Mouse (Mus musculus) brown adipose tissue, adult 24 weeks (tissue): ENCODE measurements around the gene Cant1. TPM values are rescaled to one million over a fixed set of nuclear protein-coding genes. Genes with fewer than 3 reads are reported as not detected.

Source experiments
- H3K27ac ChIP-seq: fragments of 200-500 bp; replicated peaks from 2 replicates; pipeline ENCODE4 v1.5.1; 2012; ENCODE audit warnings: low read depth, mild to moderate bottlenecking, low read length
- H3K4me1 ChIP-seq: fragments of 200-500 bp; 2 replicates; pipeline ENCODE4 v1.6.1; 2012; ENCODE audit warnings: low read length, mixed read lengths; ENCODE audit not compliant: control insufficient read depth, insufficient read depth, insufficient read length
- H3K4me3 ChIP-seq: fragments of 200-500 bp; 2 replicates; pipeline ENCODE4 v1.5.1; 2012; ENCODE audit warnings: low read depth, mild to moderate bottlenecking, low read length, moderate library complexity; ENCODE audit not compliant: insufficient read depth
- polyA plus RNA-seq: library from polyadenylated mRNA; stranded (reverse); fragments of >200 nt; gene quantifications from 2 replicates; pipeline ENCODE4 v1.2.4, GENCODE M21; 2012; ENCODE audit not compliant: missing spikeins, insufficient read depth, insufficient read length

Cant1 gene
- polyA plus RNA-seq: 11.4 and 12.1 TPM in 2 replicates

DNA sequence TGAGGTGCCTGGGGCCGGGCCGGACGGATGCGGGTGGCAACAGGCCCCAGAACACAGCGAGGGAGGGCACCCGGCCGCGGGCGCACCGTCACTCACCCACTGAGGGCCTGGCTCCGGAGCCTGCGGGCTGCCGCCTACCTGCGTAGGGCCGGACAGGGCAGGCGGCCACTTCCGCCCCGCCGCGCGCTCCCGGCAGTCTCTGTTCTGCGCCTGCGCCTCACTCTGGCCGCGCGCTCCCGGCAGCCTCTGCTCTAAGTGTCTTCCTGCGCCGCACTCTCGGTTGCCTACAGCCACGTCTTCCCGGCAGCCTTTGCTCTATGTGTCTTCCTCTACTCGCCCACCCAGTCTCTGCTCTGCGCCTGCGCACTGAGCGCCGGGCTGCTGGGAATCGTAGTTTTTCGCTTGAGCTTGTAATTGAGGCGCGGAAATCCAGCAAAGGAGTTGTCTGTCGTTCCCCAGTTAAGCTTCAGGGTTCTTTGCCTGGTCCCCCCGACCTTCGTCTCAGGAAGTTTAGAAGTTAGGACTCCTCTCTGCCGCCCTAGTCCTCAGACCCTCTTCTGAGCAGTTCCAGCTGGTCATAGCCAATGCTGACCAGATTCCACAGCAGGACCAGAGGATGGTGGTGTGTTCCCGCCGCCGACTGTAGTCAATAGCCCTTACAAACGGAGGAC is at the start of gene Cant1:
Cant1 (minus strand) TSS at position 253 of the 671 bp plus-strand sequence.
- H3K4me3 ChIP-seq: peak within 1 kb of the TSS; percentile 77
- peaks cover 39% of the 10 kb centered on the region for H3K4me1 ChIP-seq
- H3K27ac ChIP-seq: peak within 1 kb of the TSS; percentile 78

DNA sequence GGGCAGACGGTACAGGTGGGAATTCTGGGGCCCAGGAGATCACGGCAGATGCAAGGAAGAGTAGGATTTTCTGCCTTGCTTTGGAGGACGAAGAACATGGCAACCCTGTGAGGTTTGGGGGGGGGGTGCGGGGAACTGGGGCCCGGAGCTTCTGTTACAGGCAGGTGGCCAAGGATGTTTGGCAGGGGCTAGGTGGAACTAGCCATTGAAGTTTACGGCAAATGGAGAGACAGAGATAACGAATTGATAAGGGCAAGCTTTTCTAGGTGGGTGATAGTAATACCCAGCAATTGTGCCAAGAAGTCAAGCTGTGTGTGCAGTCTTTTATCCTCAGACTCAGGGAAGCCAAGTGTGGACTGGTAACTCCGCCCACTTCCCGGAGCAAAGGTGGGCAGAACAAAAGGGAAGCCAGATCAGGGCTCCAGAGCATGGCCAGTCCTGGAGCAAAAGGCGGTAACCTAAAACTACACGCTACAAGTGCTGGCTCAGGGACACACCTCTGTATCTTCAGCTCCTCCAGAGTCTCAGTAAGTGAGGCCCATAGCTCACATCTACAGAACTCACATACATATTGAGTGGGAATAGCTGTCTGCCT is 48.7 kb upstream of the Cant1 start:
- H3K27ac ChIP-seq: no peak overlapping the region
- no peaks in the 10 kb centered on the region for H3K4me1 ChIP-seq

DNA sequence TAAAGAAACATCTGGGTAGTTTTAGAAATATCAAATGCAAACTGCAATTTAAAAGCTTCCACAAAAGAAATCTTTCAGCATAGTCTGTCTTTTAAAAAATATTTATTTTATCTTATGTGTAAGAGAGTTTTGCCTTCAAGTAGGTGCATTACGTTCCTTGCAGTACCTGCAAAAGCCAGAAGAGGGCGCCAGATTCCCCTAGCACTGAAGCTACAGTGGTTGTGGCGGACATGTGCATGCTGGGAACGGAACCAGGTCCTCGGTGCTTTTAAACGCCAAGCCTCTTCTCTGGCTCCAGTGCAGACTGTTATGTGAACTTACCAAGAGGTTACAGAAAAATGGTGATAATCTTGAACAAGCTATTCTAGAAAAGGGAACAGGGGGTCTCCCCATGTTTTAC is 41.4 kb upstream of the Cant1 start:
- no peak overlapping the region for H3K4me3 ChIP-seq
- H3K27ac ChIP-seq: no peak overlapping the region
- peaks cover 21% of the 10 kb centered on the region for H3K4me1 ChIP-seq

More for the DNA sequence above, 48.7 kb upstream of the Cant1 start:
- H3K4me3 ChIP-seq: no peak overlapping the region

DNA sequence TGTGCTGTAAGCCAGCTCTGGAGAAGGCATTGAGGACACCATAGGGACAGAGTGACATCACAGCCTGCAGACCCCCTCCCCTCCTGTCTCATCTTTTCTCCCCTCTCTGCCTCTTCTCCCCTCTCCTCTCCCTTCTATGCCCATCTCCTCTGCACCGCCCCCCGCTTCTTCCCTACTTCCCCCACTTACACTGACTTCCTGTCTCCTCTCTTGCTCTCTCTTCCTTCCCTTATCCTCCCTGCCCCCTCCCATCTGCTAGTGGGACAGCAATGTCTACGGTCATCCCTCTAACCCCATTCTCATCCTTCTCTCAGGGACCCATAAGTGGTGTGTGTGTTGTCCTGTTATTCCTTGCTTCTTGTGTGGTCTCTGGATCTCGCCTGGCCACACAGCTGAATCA is 40.6 kb upstream of the Cant1 start:
- Histone ChIP-seq H3K4me1 (peaks cover 21% of the 10 kb centered on the region), H3K27ac (peak overlapping the region; percentile 93), H3K4me3 (peak overlapping the region; percentile 14; the same call in 1 of the 2 replicates)

DNA sequence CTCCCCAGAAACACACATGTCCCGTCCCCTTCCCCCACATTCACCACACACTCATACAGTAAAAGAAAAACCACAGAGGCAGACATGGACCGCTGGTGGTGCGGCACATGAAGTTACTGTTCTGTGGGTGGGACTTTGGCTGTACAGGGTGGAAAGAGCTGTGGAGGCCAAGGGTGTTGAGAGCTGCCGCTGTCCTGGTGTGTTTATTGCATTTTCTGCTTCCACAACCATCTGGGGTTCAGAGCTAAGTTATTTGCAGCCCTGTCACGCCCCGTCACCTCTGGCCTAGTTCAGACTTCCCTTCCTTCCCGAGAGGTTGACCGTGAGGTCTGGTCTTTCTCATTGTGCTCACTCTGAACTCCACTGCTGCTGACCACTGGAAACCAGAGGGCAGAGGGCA is 40.2 kb upstream of the Cant1 start:
- peak overlapping the region; percentile 93 for H3K27ac ChIP-seq
- peaks cover 24% of the 10 kb centered on the region for H3K4me1 ChIP-seq
- peak overlapping the region; percentile 34 for H3K4me3 ChIP-seq

DNA sequence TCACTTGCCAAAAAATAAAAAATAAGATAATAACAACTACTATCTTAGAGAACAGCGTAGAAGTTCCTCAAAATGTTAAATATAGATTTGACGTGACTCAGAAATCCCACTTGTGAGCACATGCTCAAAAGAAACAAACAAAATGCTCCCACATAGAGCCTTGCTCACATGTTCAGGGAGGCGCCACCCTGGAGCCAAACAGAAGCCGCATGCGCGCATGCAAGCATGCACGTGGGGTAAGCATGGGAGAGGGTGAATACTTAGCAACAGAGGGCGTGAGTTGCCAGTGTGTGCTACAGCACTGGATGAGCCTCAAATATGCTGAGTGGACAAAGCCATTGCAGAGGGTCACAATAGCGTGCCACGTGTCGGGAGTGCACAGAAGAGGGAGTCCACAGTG is 38.1 kb upstream of the Cant1 start:
- Histone ChIP-seq H3K4me1 (peaks cover 32% of the 10 kb centered on the region), H3K4me3 (no peak overlapping the region), H3K27ac (peak overlapping the region; percentile 56)

DNA sequence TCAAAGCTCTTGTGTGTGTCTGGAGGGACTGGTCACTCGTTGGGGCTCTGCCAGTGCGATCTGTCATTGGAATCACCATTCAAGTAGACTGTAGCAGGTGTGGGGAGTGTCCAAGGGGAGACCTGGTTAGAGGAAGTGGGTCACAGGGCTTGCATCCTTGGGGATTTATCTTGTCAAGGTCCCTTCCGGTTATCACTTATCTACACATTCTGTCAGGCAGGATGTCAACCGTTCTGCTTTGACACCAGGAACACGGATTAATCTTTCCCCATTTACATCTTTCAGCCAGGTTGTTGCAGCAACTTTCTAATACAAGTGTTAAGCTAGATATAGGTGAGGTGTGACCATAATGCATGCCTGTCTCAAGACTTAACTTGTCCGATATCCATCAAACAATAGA is 36.9 kb upstream of the Cant1 start:
- Histone ChIP-seq H3K4me3 (no peak overlapping the region), H3K27ac (peak overlapping the region; percentile 35; the same call in 1 of the 2 replicates), H3K4me1 (peaks cover 32% of the 10 kb centered on the region)

DNA sequence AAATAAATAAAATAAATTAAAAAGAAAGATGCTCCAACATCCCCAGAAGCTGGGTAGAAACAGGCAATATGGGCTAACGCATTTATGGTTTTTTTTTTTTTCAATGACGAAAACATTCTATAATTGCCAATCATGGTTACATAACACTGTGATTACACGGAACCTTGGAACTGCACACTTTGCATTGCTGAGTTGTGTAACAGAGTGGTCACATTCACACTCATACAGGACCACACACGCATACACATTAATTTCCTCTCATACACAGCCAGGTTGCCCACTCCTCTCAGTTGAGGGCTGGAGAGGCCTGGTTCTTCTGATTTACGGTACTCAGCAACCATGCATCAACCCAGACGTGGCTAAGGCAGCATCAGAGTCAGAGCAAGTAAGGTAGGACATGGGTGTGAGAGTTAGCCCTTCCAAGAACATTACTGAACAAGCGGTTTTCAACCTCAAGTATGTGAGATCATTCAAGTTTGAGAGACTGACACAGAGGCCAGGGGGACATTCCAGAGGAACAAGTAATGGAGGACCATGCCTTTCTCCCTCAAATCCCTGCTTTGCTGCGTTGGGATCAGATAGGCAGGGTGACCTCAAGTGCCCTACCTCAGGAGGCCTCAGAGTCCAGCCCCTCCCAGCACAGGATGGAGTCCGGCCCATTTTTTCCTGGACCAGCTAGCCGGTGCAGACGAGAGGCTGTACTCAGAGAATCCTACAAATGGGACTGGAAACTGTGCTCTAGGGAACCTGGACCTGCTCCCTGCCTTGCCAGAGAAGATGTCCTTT is 35.2 kb upstream of the Cant1 start:
- no peak overlapping the region for H3K4me3 ChIP-seq
- peak overlapping the region; percentile 66; the same call in 1 of the 2 replicates for H3K27ac ChIP-seq
- peaks cover 30% of the 10 kb centered on the region for H3K4me1 ChIP-seq

DNA sequence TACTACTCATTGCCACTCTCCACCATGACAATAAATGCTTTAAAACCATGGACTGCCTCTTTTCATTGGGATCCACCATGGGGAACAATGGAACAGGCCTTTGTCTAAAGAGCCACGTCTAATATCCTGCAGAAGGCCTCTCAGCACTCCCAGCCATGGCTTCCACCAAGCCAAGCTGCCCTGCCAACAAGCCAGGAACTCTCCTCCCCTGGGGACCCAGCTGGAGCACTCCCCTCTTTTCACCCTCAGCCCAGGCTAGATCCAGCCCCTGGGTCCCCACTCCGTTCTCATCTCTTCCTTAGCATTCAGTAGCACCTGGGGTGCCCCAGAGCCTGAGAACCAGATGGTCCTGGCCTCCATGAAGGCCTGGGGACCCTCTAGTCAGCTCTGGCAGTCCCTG is 34.1 kb upstream of the Cant1 start:
- Histone ChIP-seq H3K4me1 (peaks cover 30% of the 10 kb centered on the region), H3K4me3 (no peak overlapping the region), H3K27ac (no peak overlapping the region)

DNA sequence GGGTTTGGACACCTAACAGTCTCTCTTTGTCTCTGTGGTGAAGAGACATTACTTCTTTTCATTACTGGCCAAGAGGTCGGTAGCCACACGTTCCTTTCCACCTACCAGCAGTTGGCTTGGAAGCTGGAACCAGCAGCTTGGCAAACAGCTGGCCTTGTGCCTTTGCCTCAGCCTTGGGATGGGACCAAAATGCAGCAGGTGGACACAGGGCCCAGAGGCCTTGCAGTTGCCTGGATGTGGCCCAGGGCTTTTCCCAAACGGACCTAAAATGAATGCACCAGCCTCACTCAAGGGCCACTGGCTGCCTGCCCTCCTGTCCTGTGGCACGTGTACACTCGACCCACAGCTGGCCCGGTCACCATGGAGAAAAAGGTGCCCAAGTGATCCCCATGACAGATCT is 32.3 kb upstream of the Cant1 start:
- no peak overlapping the region for H3K27ac ChIP-seq
- H3K4me1 ChIP-seq: peaks cover 26% of the 10 kb centered on the region
- no peak overlapping the region for H3K4me3 ChIP-seq

DNA sequence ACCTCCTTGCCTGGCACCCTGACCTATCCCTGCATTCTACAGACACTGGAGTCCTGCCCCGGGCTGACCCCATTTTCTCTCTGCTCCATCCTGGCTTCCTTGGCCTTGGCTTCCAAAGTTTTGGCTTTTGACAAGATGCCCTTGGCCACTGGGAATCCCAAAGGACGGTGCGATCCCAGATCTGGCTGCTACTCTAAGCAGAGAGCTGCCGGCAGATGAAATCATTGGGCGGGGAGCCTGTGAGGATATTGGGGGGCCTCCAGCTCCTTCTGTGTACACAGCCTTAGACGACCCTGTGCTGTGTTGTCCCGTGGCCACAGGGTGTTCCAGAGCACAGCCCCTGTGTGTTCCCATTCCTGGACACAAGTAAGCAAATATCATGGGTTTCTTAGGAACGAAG is 29.5 kb upstream of the Cant1 start:
- Histone ChIP-seq H3K4me3 (no peak overlapping the region), H3K4me1 (peaks cover 13% of the 10 kb centered on the region), H3K27ac (no peak overlapping the region)

DNA sequence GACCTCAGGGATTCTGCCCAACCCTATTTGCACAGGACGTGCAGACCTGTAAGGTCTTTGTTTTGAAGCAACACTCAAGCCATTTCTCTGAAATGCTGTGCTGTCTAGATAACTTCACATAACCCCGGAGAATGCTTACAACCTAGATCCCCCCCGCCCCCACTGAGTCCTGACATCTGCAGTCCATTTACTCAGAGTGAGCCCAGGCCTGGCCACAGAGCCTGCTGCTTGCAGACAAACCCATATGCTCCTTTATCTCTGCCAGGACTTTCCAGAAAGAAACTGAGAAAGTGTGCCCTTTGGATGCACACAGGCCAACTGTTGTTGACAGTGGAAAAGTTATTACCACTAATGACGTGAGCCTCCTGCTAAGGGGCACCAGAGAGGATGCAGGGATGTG is 28.5 kb upstream of the Cant1 start:
- Histone ChIP-seq H3K4me3 (no peak overlapping the region), H3K27ac (no peak overlapping the region), H3K4me1 (peaks cover 9% of the 10 kb centered on the region)

DNA sequence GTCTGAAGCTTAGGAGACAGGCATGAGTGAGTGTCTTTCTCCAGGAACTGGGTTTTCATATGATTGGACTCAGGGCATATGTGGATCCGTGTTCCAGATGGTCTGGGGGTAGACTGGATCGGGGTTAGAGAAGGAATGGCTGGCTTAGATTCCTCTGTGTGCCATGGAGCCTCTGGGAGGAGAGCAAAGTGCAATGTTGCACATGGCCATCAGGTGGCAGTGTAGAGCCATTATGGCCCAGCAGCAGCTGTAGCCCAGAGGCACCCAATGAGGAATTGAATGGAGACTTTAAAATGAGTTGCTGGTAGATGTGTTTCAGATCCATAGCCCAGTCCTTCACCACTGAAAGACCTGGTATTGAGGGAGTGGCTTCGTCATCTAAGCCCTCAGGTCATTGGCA is 27.0 kb upstream of the Cant1 start:
- H3K4me1 ChIP-seq: peaks cover 15% of the 10 kb centered on the region
- no peak overlapping the region for H3K4me3 ChIP-seq
- no peak overlapping the region for H3K27ac ChIP-seq

DNA sequence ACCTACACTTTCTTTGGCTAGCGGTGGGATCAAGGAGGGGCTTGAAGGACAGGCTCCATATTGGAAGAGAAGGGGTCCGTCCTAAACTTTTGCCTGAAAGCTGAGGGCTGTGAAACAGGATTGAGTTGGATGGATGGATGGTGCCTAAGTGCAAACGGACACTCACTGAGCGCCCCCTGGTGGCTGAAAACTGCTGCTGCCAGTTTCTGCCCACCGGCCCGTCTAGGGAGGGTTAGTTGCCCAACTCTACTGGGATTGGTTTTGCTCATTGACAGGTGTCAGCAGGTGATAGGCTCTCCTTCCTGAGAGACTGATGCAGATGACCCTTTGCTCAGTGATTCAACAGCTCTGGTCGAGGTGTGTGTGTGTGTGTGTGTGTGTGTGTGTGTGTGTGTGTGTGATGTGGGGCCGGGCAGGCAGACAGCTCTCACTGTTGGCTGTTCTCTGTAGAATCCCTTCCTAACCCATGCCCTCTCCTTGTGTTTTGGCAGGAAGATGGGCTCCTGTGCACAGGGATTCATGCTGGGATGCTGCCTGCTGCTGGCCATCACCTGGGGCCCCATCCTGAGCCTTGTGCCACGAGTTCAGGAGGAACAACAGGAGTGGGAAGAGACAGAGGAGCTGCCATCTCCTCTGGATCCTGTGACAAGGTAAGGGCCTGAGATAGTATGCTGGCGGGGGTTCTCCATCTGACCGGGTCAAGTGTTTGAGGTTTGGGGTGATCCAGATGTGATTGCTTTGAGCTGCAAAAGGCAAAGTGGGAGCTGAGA is 24.5 kb upstream of the Cant1 start:
- Histone ChIP-seq H3K27ac (no peak overlapping the region), H3K4me1 (peaks cover 12% of the 10 kb centered on the region), H3K4me3 (no peak overlapping the region)

DNA sequence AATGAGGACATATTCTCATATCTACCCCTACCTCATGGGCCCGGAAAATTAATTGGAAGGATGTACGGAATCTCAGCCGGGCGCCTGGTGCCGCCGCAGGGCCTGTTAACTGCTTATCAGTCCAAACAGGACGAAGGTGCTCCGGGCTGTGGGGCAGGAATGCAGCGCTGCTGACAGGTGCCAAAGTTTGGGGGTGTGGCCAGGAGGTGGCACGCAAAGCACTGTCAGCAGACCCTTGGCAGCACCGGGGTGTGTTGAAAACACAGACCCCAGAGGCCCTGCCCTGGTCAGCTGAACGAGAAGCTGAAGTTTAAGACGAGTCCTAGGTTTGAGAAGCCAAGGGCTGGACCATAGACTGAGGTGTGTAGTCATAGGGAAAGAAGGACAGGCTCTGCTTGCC is 23.8 kb upstream of the Cant1 start:
- Histone ChIP-seq H3K4me3 (no peak overlapping the region), H3K4me1 (peaks cover 17% of the 10 kb centered on the region)

More for the DNA sequence above, 23.8 kb upstream of the Cant1 start:
- no peak overlapping the region for H3K27ac ChIP-seq
